30 mouse cellular contexts compared by ENCODE assay signal in genomic region chr9:47846275-47846674, GRCm38 (mm10).
A peak's percentile ranks its signal among the peaks of the same experiment; 100 is the strongest.
DNase-seq lines count a peak whose midpoint lies in the region; ATAC-seq and TF ChIP-seq lines count a peak whose summit lies in the region.
"Had no signal": no experiment of that assay in that cellular context is flagged by ENCODE, and none has a peak within 500 bp of the region (broad histone marks: within the 10 kb centered on the region; RNA-seq: fewer than 3 reads in every experiment).

No protein-coding gene starts in this region.

- H3K4me1 ChIP-seq in hindbrain, embryonic 14.5 days (replicated peaks; ENCODE audit: control insufficient read depth, insufficient read depth, low read length), result peaks cover 20% of the 10 kb centered on the region
- H3K4me1 ChIP-seq in hindbrain, postnatal 0 days (ENCODE audit: insufficient read depth, low read length), result peaks cover 5% of the 10 kb centered on the region; the same call in 1 of the 2 replicates
- H3K4me1 ChIP-seq in forebrain, embryonic 11.5 days (replicated peaks; ENCODE audit: control insufficient read depth, insufficient read depth, low read length), result peaks cover 18% of the 10 kb centered on the region
- peaks cover 19% of the 10 kb centered on the region for H3K4me1 ChIP-seq in forebrain, embryonic 14.5 days (ENCODE audit: control insufficient read depth, insufficient read depth, low read length)
- H3K4me1 ChIP-seq: heart, embryonic 15.5 days; liver, embryonic 12.5 days had no signal

- no peak overlapping the region for H3K9ac ChIP-seq in hindbrain, embryonic 14.5 days
- no peak overlapping the region for H3K9ac ChIP-seq in hindbrain, postnatal 0 days (replicated peaks; ENCODE audit: low read length)
- no peak overlapping the region for H3K9ac ChIP-seq in forebrain, embryonic 11.5 days (ENCODE audit: low read length)
- H3K9ac ChIP-seq in forebrain, embryonic 14.5 days (ENCODE audit: low read length), result no peak overlapping the region
- H3K9ac ChIP-seq: embryonic facial prominence, embryonic 13.5 days; heart, embryonic 15.5 days; kidney, embryonic 15.5 days; liver, embryonic 12.5 days; liver, postnatal 0 days; midbrain, embryonic 12.5 days had no signal

- H3K4me2 ChIP-seq in hindbrain, embryonic 14.5 days (replicated peaks), result no peak overlapping the region
- H3K4me2 ChIP-seq in hindbrain, postnatal 0 days (ENCODE audit: low read depth, low read length), result no peak overlapping the region
- H3K4me2 ChIP-seq in forebrain, embryonic 11.5 days (ENCODE audit: low read depth, low read length, severe bottlenecking), result no peak overlapping the region
- H3K4me2 ChIP-seq in forebrain, embryonic 14.5 days (ENCODE audit: low read length), result no peak overlapping the region
- H3K4me2 ChIP-seq: embryonic facial prominence, embryonic 13.5 days; heart, embryonic 15.5 days; kidney, embryonic 15.5 days; liver, embryonic 12.5 days; midbrain, embryonic 12.5 days had no signal

- no peaks in the 10 kb centered on the region for H3K36me3 ChIP-seq in hindbrain, embryonic 14.5 days (replicated peaks; ENCODE audit: control insufficient read depth, insufficient read depth)
- H3K36me3 ChIP-seq in hindbrain, postnatal 0 days (ENCODE audit: insufficient read depth, low read length), result no peaks in the 10 kb centered on the region
- no peaks in the 10 kb centered on the region for H3K36me3 ChIP-seq in forebrain, embryonic 11.5 days (ENCODE audit: control insufficient read depth, insufficient read depth, low read length)
- no peaks in the 10 kb centered on the region for H3K36me3 ChIP-seq in forebrain, embryonic 14.5 days (ENCODE audit: control insufficient read depth, insufficient read depth, low read length)
- H3K36me3 ChIP-seq: embryonic facial prominence, embryonic 13.5 days; heart, embryonic 15.5 days; kidney, embryonic 15.5 days; liver, embryonic 12.5 days had no signal

- H3K27ac ChIP-seq in hindbrain, embryonic 14.5 days, result no peak overlapping the region
- no peak overlapping the region for H3K27ac ChIP-seq in hindbrain, postnatal 0 days
- no peak overlapping the region for H3K27ac ChIP-seq in forebrain, embryonic 11.5 days (ENCODE audit: low read depth, low read length)
- no peak overlapping the region for H3K27ac ChIP-seq in forebrain, embryonic 14.5 days (ENCODE audit: low read depth, low read length)
- H3K27ac ChIP-seq: embryonic facial prominence, embryonic 13.5 days; heart, embryonic 15.5 days; kidney, embryonic 15.5 days; left cerebral cortex, adult 2 months; liver, embryonic 12.5 days; midbrain, embryonic 12.5 days; stomach, postnatal 0 days had no signal

- WGBS in hindbrain, embryonic 14.5 days, result 52% methylated on average over 10 of the region's 10 CpGs
- 60% methylated on average over 10 of the region's 10 CpGs for WGBS in hindbrain, postnatal 0 days
- WGBS in forebrain, embryonic 11.5 days, result 48% methylated on average over 10 of the region's 10 CpGs
- 25% methylated on average over 10 of the region's 10 CpGs for WGBS in forebrain, embryonic 14.5 days

- no peak for DNase-seq in hindbrain, embryonic 14.5 days (ENCODE audit: low spot score)
- no peak for DNase-seq in hindbrain, postnatal 0 days (ENCODE audit: low spot score)
- DNase-seq in forebrain, embryonic 11.5 days (ENCODE audit: low spot score), result peak; percentile 60
- DNase-seq in forebrain, embryonic 14.5 days (ENCODE audit: low spot score), result peak; percentile 58
- peak; percentile 62 for DNase-seq in retina, embryonic 14.5 days (ENCODE audit: low spot score)
- DNase-seq in gastrocnemius, adult 18-20 months (ENCODE audit: low spot score), result no peak
- no peak for DNase-seq in cerebellum, postnatal 25 days
- DNase-seq: adrenal gland, adult 2 months; adrenal gland, postnatal 36 days; B cell, adult 2 months; cerebellum, adult 2 months; cerebellum, postnatal 14 days; gastrocnemius, postnatal 14 days; heart, postnatal 36 days; kidney, postnatal 25 days; liver, postnatal 0 days; lung, postnatal 4 days; right cerebral cortex, postnatal 4 days; thymus, adult 18-20 months; thymus, postnatal 36 days had no signal

- no peak overlapping the region for H3K4me3 ChIP-seq in hindbrain, embryonic 14.5 days (replicated peaks; ENCODE audit: low read length)
- no peak overlapping the region for H3K4me3 ChIP-seq in hindbrain, postnatal 0 days (ENCODE audit: low read length)
- H3K4me3 ChIP-seq in forebrain, embryonic 11.5 days (ENCODE audit: low read depth, low read length), result no peak overlapping the region
- H3K4me3 ChIP-seq in forebrain, embryonic 14.5 days (ENCODE audit: low read depth, low read length), result no peak overlapping the region
- H3K4me3 ChIP-seq: embryonic facial prominence, embryonic 13.5 days; heart, embryonic 15.5 days; kidney, embryonic 15.5 days; left cerebral cortex, adult 2 months; liver, embryonic 12.5 days; megakaryocyte, embryonic 14.5 days; midbrain, embryonic 12.5 days had no signal

- no peaks in the 10 kb centered on the region for H3K9me3 ChIP-seq in hindbrain, embryonic 14.5 days (ENCODE audit: control insufficient read depth, low read length)
- no peaks in the 10 kb centered on the region for H3K9me3 ChIP-seq in hindbrain, postnatal 0 days (ENCODE audit: low read length)
- no peaks in the 10 kb centered on the region for H3K9me3 ChIP-seq in forebrain, embryonic 11.5 days (ENCODE audit: control insufficient read depth, low read length)
- H3K9me3 ChIP-seq in forebrain, embryonic 14.5 days (replicated peaks; ENCODE audit: control insufficient read depth, low read length), result no peaks in the 10 kb centered on the region
- H3K9me3 ChIP-seq: embryonic facial prominence, embryonic 13.5 days; heart, embryonic 15.5 days; kidney, embryonic 15.5 days; liver, embryonic 12.5 days; megakaryocyte, embryonic 14.5 days; midbrain, embryonic 12.5 days had no signal

- ATAC-seq in hindbrain, embryonic 14.5 days (ENCODE audit: low FRiP score), result peak; percentile 46; the same call in 1 of the 2 replicates
- no peak for ATAC-seq in hindbrain, postnatal 0 days
- ATAC-seq in forebrain, embryonic 11.5 days (replicated peaks; ENCODE audit: low FRiP score), result no peak
- 0 out of 2 replicates have a peak, but pooled peaks have one; percentile 37 for ATAC-seq in forebrain, embryonic 14.5 days
- ATAC-seq: activated CD4-positive, CD25-positive, alpha-beta regulatory T cell, adult 4 months; intestine, embryonic 16.5 days; liver, embryonic 12.5 days; liver, postnatal 0 days had no signal

- H3K27me3 ChIP-seq in hindbrain, embryonic 14.5 days (ENCODE audit: control insufficient read depth, insufficient read depth, low read length), result no peaks in the 10 kb centered on the region
- H3K27me3 ChIP-seq in hindbrain, postnatal 0 days (ENCODE audit: insufficient read depth, low read length), result no peaks in the 10 kb centered on the region
- no peaks in the 10 kb centered on the region for H3K27me3 ChIP-seq in forebrain, embryonic 11.5 days (ENCODE audit: control insufficient read depth, insufficient read depth, low read length)
- H3K27me3 ChIP-seq in forebrain, embryonic 14.5 days (replicated peaks; ENCODE audit: control insufficient read depth, insufficient read depth, low read length), result no peaks in the 10 kb centered on the region
- H3K27me3 ChIP-seq: liver, embryonic 12.5 days had no signal

- no peak for TF ChIP-seq CTCF in hindbrain, postnatal 0 days (IDR thresholded peaks at IDR 0.05; ENCODE audit: low read depth)

Comparison
In these comparisons a context has a peak if more than half of its experiments do, and no peak if none do; other contexts are left out.
1. ATAC-seq: peak in hindbrain, embryonic 14.5 days (single experiment) and forebrain, embryonic 14.5 days (single experiment); none in hindbrain, postnatal 0 days (single experiment) and forebrain, embryonic 11.5 days (single experiment).
2. DNase-seq: peak in forebrain, embryonic 11.5 days (single experiment), forebrain, embryonic 14.5 days (single experiment) and retina, embryonic 14.5 days (single experiment); none in hindbrain, embryonic 14.5 days (single experiment), hindbrain, postnatal 0 days (single experiment), gastrocnemius, adult 18-20 months (single experiment) and cerebellum, postnatal 25 days (0 of 2).